Mouse (Mus musculus) MEL-GATA-1-ER (cell line): ENCODE results near the gene Gm4450.
"Not testable (repeated sequence)": the region's sequence is repeated elsewhere in the genome, so short reads cannot be mapped to it uniquely, and the experiment has no call there.

Experiments
- DNase-seq: peaks from one replicate; pipeline ENCODE4 v3.0.0-alpha.2; 2012; ENCODE audit warnings: low read depth; ENCODE audit errors: extremely low read depth

Gm4450 gene

DNA sequence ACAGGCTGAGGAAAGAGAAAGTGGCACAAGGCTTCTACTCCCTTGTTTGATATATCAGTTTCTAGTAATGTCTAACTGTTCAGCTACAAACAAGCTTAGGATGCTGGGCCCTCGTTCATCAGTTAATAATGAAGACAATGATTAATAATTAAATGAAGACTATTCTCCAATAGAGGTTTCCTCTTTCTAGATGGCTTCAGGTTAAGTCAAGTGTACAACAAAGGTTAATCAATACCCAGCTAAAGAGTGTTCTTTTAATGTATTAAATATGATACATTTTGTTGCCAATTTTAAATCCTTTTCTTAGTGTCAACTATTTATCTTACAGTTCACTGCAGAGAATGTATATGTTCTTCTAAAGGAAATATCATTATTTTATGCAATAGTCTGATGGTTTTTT lies at the start of gene Gm4450:
TSS of gene Gm4450 (minus strand) at position 101 of the 400 bp plus-strand sequence.
- not testable (repeated sequence) for DNase-seq

DNA sequence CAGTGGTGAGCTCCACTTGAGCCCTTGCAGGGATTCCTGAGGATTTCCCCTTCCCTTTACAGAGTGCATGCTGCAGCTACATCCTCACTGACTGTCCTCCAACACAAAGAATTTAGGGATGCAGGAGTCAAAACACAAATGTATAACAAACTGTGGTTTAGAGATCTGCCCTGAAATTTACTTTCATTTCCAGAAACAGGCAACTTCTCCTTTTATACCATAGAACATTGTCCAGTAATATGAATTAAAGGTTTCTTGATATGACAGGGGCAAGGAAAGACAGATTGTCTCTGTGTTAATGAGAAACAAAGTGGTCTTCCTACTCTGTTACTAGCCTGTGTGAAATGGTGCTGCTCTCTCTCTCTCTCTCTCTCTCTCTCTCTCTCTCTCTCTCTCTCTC lies 40.5 kb upstream of the Gm4450 start:
- not testable (repeated sequence) for DNase-seq

DNA sequence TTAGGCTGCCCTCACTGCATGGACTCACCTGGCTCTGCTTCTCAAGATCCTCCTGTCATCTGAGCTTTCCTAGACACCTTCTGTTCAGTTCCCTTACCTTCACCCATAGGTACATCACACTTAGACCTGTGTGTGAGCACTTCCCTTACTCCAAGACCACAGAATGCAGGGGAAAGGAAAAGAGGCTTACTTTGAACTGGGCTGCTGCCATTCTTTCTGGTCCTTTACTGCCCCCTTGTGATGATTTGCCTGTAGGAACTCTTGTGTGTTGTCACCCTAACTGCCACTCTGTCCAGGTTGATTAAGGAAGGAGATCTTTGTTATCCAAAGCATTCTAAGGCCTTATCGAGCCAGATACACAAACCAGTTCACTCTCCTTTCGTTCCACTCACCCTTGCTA lies 39.8 kb upstream of the Gm4450 start:
- DNase-seq: not testable (repeated sequence)

DNA sequence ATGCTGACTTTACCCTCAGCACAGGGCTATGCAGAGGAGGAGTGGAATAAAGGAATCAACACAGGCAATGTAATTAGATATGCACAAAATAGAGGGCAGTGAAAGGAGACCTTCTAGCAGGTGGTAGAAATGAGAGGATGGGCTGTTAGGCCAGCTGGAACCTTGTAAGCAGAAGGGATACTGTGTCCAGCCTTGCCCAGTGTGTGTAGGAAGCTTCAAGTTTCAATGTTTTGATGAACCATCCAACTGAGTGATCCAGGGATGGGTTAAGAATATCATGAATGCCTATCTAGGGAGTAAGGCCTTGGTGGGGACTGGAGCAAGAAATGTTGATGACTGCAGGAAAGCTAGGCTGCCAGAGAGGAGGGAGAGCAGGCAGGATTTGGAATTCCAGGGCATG lies 38.1 kb upstream of the Gm4450 start:
- DNase-seq: not testable (repeated sequence)

DNA sequence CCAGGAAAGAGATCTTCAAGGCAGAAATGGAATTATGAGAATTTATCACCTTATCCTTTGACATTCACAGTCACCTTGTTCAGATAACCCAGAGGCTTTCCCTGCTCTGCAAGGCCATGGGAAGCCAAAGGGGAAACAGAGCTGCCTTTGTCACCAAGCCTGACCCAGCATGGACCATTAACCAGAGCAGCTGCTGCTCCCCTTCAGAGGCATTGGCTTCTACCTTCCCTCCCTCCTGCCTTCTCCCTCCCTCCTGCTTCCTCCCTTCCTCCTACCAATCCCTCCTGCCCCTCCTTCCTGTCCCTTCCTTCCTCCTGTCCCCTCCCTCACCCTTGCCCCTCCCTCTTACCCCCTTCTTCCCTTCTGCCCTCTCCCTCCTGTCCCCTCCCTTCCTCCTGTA lies 37.3 kb upstream of the Gm4450 start:
- not testable (repeated sequence) for DNase-seq

DNA sequence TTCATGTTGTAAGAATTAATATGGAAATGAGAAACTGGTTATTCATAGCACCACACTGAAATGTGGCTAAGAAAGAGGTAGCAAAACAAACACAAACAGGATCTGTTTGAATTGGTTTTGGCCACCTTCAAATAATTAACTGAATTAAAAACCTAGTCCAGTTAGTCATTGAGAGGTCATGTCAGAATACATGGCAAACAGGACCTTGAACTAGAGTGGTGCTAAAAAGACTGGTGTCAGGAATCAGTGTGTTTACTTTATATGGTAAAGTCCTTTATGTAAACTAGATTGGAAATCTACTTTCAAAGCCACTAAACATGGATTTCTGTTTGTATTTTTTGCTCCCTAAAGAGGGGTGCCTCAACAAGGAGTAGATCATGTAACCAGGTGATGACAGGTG lies 14.6 kb upstream of the Gm4450 start:
- DNase-seq: not testable (repeated sequence)

DNA sequence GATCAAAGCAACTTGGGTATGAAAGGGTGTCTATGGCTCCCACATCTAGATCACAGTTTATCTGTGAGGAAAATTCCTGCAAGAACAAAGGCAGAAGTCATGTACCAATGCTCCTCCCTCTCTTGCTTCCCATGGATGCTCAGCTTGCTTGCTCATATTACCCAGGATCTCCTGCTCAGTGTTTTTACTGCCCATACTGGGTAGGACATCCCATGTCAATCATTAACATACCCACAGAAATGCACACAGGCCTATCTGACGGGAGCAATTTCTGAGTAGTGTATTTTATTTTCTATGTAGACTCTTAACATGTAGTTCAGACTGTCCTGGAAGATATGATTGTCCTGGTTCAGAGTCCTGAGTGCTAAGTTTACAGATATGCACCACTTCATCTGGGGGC lies 14.1 kb upstream of the Gm4450 start:
- not testable (repeated sequence) for DNase-seq

DNA sequence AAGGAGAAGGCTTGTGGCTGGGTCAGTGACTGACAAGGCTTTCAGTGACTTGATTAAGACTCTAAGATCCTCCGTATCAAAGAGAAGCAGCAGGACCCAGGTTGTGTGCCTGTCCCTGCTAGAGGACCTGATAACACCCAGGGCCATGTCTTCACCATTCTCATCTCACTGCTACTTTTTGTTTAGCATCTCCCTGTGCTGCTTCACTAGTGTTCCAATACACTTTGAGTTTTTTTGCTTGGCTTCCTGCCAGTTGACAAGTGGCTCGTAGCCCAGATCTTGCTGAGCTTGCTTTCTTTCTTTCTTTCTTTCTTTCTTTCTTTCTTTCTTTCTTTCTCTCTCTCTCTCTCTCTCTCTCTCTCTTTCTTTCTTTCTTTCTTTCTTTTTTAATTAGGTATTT lies 12.4 kb upstream of the Gm4450 start:
- not testable (repeated sequence) for DNase-seq

DNA sequence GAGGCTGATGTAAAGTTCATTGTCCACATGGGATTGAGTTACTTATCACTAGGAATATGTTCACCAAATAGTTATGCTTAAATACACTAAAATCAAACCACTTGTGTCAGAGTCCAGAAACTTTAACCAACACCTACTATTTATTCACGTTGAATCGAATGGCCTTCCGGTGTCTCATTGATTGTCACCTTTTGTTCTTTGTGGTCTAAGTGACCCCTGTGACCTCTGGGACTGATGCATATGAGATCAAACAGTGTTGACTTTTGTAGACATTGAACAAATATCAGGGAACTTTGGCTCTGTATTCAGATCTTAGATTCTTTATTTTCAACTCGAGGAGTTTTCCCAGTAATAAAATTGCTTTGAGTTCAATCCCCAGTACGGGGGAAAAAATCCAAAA lies 3.1 kb downstream of the Gm4450 start:
- DNase-seq: not testable (repeated sequence)

DNA sequence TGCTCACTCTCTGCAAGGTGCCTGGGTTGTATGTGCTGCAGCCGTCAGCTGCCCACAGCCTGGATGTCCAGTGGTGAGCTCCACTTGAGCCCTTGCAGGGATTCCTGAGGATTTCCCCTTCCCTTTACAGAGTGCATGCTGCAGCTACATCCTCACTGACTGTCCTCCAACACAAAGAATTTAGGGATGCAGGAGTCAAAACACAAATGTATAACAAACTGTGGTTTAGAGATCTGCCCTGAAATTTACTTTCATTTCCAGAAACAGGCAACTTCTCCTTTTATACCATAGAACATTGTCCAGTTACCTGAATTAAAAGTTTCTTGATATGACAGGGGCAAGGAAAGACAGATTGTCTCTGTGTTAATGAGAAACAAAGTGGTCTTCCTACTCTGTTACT lies 13.0 kb downstream of the Gm4450 start:
- not testable (repeated sequence) for DNase-seq

DNA sequence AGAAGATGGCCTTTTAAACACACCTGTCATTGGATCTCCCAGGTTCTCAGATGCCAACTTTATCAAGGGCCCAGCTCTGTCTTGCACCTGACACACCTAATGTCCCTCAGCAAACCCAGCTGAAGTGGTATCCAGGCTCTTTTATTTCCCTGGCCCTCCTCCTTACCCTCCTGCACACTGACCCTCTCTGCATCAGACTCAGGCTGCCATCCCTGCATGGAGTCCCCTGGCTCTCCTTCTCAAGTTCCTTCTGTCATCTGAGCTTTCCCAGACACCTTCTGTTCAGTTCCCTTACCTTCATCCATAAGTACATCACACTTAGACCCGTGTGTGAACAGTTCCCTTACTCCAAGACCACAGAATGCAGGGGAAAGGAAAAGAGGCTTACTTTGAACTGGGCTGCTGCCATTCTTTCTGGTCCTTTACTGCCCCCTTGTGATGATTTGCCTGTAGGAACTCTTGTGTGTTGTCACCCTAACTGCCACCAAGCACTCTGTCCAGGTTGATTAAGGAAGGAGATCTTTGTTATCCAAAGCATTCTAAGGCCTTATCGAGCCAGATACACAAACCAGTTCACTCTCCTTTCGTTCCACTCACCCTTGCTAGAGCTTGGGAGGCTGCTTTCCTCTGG lies 13.7 kb downstream of the Gm4450 start:
- not testable (repeated sequence) for DNase-seq

DNA sequence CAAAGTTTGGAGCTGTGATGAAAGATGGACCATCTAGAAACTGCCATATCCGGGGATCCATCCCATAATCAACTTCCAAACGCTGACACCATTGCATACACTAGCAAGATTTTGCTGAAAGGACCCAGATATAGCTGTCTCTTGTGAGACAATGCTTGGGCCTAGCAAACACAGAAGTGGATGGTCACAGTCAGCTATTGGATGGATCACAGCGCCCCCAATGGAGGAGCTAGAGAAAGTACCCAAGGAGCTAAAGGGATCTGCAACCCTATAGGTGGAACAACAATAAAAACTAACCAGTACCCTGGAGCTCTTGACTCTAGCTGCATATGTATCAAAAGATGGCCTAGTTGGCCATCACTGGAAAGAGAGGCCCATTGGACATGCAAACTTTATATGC lies 14.7 kb downstream of the Gm4450 start:
- DNase-seq: not testable (repeated sequence)

DNA sequence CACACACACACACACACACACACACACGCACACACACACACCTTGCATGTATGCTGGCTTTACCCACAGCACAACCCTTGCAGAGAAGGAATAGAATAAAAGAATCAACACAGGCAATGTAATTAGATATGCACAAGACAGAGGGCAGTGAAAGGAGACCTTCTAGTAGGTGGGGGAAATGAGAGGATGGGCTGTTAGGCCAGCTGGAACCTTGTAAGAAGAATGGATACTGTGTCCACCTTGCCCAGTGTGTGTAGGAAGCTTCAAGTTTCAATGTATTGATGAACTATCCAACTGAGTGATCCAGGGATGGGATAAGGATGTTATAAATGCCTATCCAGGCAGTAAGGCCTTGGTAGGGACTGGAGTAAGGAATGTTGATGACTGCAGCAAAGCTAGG lies 21.9 kb downstream of the Gm4450 start:
- DNase-seq: no peak

DNA sequence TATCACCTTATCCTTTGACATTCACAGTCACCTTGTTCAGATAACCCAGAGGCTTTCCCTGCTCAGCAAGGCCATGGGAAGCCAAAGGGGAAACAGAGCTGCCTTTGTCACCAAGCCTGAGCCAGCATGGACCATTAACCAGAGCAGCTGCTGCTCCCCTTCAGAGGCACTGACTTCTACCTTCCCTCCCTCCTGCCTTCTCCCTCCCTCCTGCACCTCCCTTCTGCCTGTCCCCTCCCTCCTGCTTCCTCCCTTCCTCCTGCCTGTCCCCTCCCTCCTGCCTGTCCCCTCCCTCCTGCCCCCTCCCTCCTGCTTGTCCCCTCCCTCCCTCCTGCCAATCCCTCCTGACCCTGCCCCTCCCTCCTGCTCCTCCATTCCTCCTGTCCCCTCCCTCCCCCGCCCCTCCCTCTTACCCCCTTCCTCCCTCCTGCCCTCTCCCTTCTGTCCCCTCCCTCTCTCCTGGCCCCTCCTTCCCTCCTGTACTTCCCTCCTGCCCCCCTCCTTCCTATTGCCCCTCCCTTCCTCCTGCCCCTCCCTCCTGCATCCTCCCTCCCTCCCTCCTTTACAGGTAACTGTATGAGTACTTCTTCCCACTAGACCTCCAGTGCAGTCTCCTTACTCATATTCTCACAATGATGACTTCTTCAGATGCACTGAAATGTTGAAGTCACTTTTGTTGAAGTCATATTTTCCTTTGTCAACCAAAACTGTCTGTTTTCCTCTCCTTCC lies 22.7 kb downstream of the Gm4450 start:
- peak; percentile 41 for DNase-seq

DNA sequence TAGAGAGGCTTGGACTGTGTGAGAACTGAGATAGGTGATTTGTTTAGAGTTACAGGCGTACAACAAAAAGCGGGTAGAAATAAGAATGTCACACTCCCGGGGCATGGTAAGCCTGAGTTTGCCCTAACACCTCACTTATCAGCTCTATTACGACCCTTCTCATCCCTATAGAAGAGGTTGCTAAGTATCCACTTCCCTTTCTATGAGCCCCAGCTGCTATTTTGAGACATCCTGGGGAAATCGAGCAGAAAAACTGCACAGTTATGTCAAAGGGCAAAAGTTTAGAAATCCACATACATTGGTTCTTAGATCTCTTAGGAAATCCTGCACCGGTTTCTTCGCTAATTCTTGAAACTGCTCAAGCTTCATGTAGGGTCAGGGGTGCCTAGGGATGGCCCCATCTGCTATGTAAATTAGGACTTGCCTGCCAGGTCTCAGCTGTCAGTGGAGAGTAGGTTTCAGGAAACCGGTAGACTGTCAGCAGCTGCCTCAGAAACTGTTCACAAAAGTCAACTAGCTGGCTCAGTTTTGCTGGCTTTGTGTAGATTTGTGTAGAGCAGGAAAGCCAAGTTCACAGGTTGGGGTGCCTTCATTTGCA lies 27.9 kb downstream of the Gm4450 start:
- DNase-seq: no peak

DNA sequence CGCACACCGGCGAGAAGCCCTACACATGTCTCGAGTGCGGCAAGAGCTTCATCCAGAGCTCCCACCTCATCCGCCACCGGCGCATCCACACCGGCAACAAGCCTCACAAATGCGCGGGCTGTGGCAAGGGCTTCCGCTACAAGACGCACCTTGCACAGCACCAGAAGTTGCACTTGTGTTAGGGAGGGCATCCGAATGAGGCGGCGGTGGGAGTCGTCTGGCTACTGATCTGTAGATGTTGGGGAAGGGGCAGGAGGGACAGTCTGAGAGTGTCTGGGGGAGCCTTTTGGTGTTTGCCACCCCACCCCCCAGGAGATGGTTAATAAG lies 28.5 kb downstream of the Gm4450 start:
- no peak for DNase-seq

DNA sequence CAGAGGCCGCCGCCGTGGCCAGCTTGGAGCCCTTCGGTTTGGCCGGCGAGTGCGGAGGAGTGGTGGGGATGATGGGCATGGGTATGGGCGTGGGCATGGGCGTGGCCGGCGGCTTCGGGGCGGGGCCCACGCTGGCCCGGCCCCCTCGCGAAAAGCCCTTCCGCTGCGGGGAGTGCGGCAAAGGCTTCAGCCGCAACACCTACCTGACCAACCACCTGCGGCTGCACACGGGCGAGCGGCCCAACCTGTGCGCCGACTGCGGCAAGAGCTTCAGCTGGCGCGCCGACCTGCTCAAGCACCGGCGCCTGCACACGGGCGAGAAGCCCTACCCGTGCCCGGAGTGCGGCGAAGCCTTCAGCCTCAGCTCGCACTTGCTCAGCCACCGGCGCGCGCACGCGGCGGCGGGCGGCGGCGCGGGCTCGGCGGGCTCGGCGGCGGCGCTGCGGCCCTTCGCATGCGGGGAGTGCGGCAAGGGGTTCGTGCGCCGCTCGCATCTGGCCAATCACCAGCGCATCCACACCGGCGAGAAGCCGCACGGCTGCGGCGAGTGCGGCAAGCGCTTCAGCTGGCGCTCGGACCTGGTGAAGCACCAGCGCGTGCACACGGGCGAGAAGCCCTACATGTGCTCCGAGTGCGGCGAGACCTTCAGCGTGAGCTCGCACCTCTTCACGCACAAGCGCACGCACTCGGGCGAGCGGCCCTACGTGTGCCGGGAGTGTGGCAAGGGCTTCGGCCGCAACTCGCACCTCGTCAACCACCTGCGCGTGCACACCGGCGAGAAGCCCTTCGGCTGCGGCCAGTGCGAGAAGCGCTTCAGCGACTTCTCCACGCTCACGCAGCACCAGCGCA lies 29.1 kb downstream of the Gm4450 start:
- peak; percentile 61 for DNase-seq

DNA sequence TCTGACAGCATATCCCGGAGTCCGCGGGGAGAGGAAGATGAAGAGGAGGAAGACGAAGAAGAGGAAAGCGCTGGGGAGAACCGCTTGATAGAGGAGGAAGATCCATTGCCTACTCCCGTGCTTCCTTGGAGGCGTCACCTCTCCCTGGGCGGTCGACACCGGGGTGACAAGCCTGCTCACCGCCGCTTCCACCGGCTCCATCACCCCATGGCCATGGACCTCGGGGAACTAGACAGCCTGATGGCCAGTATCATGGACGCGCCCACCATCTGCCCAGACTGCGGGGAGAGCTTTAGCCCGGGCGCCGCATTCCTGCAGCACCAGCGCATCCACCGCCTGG lies 29.7 kb downstream of the Gm4450 start:
- DNase-seq: no peak

DNA sequence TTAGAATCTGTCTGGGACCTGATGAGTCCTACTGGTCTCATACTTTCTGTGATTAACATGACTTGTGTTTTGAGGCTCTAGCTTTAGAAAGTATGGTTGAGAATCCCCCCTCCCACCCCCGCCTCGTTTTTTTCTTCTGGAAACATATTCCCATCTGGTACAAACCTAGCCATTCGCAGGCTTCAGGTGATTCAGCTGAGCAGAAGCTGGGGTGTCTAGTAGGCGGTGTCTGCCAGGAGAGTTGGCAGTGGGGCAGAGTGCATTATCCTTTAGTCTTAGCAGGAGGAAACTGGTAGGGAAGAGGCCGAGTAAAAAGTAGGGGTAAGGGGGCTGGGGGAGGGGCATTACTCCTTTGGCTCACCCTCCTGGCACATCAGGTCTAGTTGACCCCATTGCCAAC lies 30.2 kb downstream of the Gm4450 start:
- no peak for DNase-seq

DNA sequence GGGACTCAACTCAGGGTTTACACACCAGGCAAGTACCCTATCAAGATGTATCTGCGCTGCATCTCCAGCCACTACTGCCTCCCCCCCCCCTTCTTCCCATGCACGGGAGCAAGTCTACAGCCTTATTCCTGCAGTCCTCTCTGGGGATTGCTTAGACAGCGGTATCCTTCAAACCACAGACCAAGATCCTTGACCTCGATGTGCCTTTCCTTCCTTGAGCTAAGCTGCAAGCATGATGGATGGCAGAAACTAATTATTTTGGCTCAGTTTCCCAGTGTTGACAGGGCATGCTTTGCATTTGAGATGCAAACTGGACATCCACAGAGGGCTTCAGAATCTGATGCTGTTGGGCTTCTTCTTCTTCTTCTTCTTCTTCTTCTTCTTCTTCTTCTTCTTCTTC lies 34.0 kb downstream of the Gm4450 start:
- DNase-seq: no peak

DNA sequence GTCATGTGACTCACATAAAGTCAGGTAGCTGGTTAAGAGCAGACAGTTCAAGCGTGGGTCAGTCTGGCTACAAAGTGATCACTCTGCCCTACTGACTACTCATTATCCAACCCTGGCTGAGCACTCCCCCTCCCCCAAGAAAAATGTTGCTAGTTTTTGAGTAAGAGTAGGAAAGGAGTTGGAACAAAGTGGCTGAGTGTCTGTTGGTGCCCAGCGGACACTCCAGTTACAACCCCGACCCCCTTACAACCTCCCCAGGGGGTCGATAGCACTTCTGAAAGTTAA lies 37.2 kb downstream of the Gm4450 start:
- DNase-seq: no peak
